Mouse (Mus musculus) CH12F3 (cell line): ENCODE data around the gene Gjc2.

ENCODE experiments used
- in situ Hi-C: fragments of 300-500 bp; cut with MboI; formaldehyde crosslinking; loops from 2 replicates; pipeline ENCODE4 v1.14.3; 2020; ENCODE audit warnings: low sequenced_read_pairs

The Gjc2 gene

GRCm38 (mm10) chr11:59209003-59209441, 26.0 kb upstream of the Gjc2 start:
- in situ Hi-C loops = no loop called here

GRCm38 (mm10) chr11:59208153-59208831, 25.3 kb upstream of the Gjc2 start, which contains the start of gene 2310033P09Rik:
Gene 2310033P09Rik, plus strand, starts transcription at chr11:59208321.
- in situ Hi-C loops = no loop called here

- in situ Hi-C loops = no loop called here
Observed at GRCm38 (mm10) chr11:59202081-59202995, 19.3 kb upstream of the Gjc2 start, which contains the start of gene Mrpl55. Gene Mrpl55, plus strand, starts transcription at chr11:59202486.

GRCm38 (mm10) chr11:59201216-59202002, 18.4 kb upstream of the Gjc2 start:
- in situ Hi-C loops = no loop called here

GRCm38 (mm10) chr11:59196230-59196629, 13.2 kb upstream of the Gjc2 start:
- in situ Hi-C loops = no loop called here

- in situ Hi-C loops = no loop called here
Observed at GRCm38 (mm10) chr11:59192059-59192386, 9.0 kb upstream of the Gjc2 start, which contains the start of gene Guk1. Gene Guk1, minus strand, starts transcription at chr11:59192212.

- in situ Hi-C loops = no loop called here
Observed at GRCm38 (mm10) chr11:59191231-59192058, 8.4 kb upstream of the Gjc2 start.

- in situ Hi-C loops = no loop called here
Observed at GRCm38 (mm10) chr11:59187706-59188105, 4.7 kb upstream of the Gjc2 start.

GRCm38 (mm10) chr11:59185490-59185889, 2.5 kb upstream of the Gjc2 start:
- in situ Hi-C loops = no loop called here

GRCm38 (mm10) chr11:59183821-59184220, 808 bp upstream of the Gjc2 start:
- in situ Hi-C loops = no loop called here

- in situ Hi-C loops = no loop called here
Observed at GRCm38 (mm10) chr11:59176921-59177320, 6.1 kb downstream of the Gjc2 start.

GRCm38 (mm10) chr11:59176475-59176874, 6.5 kb downstream of the Gjc2 start:
- in situ Hi-C loops = no loop called here

- in situ Hi-C loops = no loop called here
Observed at GRCm38 (mm10) chr11:59174189-59174838, 8.7 kb downstream of the Gjc2 start.

- in situ Hi-C loops = no loop called here
Observed at GRCm38 (mm10) chr11:59170549-59170948, 12.5 kb downstream of the Gjc2 start.

- in situ Hi-C loops = no loop called here
Observed at GRCm38 (mm10) chr11:59169807-59170206, 13.2 kb downstream of the Gjc2 start.

GRCm38 (mm10) chr11:59165616-59166241, 17.3 kb downstream of the Gjc2 start:
- in situ Hi-C loops = no loop called here

- in situ Hi-C loops = no loop called here
Observed at GRCm38 (mm10) chr11:59164384-59164783, 18.6 kb downstream of the Gjc2 start.

GRCm38 (mm10) chr11:59163255-59164236, 19.5 kb downstream of the Gjc2 start, which contains the start of gene Iba57:
Gene Iba57, minus strand, starts transcription at chr11:59163739.
- in situ Hi-C loops = no loop called here
